Mouse (Mus musculus): ENCODE data around the gene Acsl5. TPM values are rescaled to one million over a fixed set of nuclear protein-coding genes. Genes with fewer than 3 reads are reported as not detected.

The Acsl5 gene
- polyA plus RNA-seq, 1 experiment from 2014 or later, result 414 TPM

DNA sequence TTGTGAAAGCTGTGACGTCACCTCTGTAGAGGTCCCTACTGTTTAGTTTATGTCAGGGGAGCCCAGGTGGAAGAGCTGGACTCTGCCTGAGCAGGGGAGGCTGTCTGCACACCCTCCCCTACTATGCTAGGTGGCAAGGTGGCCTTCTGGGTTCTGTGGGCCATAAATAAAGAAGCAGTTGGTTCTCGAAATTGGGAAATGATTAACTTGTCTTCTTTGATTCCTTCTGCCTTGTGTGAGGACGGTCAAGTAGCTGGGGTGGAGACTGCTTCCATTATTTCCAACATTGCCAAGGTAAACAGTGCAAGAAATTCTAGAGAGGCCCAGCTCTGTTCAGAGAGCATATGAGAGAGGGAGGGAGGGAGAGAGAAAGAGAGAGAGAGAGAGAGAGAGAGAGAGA, 16.4 kb downstream of the Acsl5 start:
- Histone ChIP-seq H3K27me3 (ENCODE audit: insufficient read depth, low read length) (no peaks in the 10 kb centered on the region), H3K36me3 (replicated peaks; ENCODE audit: insufficient read depth, low read length) (peaks cover 41% of the 10 kb centered on the region), H3K9ac (replicated peaks) (no peak overlapping the region), H3K4me3 (ENCODE audit: low read depth, low read length) (no peak overlapping the region), H3K4me1 (ENCODE audit: insufficient read depth) (peaks cover 28% of the 10 kb centered on the region), H3K9me3 (ENCODE audit: low read length) (no peaks in the 10 kb centered on the region), H3K27ac (ENCODE audit: low read depth) (peak overlapping the region; percentile 51), H3K4me2 (ENCODE audit: low read depth, low read length) (peak overlapping the region; percentile 22; the same call in 1 of the 2 replicates)
- TF ChIP-seq CTCF (IDR thresholded peaks at IDR 0.05; ENCODE audit: low read depth), result no peak
- no peak for TF ChIP-seq EP300 (IDR thresholded peaks at IDR 0.05; ENCODE audit: low read depth)
- ATAC-seq (peak; percentile 32; the same call in 1 of the 2 replicates), DNase-seq (no peak)
- WGBS (ENCODE audit: insufficient replicate concordance), result 52% methylated on average over 3 of the region's 3 CpGs

DNA sequence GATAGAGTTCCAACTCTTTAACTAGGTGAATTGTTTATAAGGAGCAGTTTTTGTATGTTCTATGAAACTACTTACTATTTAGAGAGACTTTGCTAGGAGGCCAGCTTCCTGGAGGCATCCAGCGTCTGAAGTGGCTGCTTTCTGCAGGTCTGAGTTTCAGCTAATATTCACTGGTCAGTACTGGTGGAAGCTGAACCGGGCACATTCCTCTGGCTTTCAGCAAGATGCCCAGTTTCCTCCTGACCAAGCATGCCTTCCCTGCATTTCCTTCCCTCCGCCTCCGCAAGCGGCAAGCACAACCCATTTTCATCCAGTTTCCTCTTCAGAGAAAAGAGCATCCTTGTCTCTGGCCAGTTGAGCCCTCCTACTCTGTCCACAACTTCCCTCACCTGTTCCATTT, 17.3 kb downstream of the Acsl5 start:
- Histone ChIP-seq H3K9me3 (ENCODE audit: low read length) (no peaks in the 10 kb centered on the region), H3K27ac (ENCODE audit: low read depth) (peak overlapping the region; percentile 60; the same call in 1 of the 2 replicates), H3K4me1 (ENCODE audit: insufficient read depth) (peaks cover 35% of the 10 kb centered on the region), H3K9ac (replicated peaks) (no peak overlapping the region), H3K4me3 (ENCODE audit: low read depth, low read length) (no peak overlapping the region), H3K27me3 (ENCODE audit: insufficient read depth, low read length) (no peaks in the 10 kb centered on the region), H3K36me3 (replicated peaks; ENCODE audit: insufficient read depth, low read length) (peaks cover 45% of the 10 kb centered on the region), H3K4me2 (ENCODE audit: low read depth, low read length) (no peak overlapping the region)
- no peak for ATAC-seq
- no peak for DNase-seq
- 75% methylated on average over 5 of the region's 5 CpGs for WGBS (ENCODE audit: insufficient replicate concordance)
- TF ChIP-seq EP300 (IDR thresholded peaks at IDR 0.05; ENCODE audit: low read depth), result no peak
- TF ChIP-seq CTCF (IDR thresholded peaks at IDR 0.05; ENCODE audit: low read depth), result no peak

DNA sequence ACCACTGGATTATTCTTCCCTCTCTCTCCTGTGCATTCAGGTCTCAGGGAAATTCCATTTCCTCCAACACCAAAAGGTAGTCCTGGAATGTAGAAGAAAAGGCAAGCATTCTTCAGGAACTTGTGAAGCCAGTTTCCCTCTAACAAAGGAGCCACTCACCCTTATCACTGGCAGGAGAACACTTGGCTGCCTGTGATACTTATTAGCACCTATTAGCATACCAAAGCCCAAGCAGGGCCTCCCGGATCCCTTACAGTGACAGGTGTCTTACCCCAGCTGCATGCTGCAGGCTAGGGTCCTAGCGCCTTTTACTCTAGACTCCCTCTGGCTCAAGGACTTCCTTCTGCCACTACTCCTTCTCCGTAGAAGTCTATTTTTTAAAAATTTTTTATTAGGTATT, 19.7 kb downstream of the Acsl5 start:
- TF ChIP-seq EP300 (IDR thresholded peaks at IDR 0.05; ENCODE audit: low read depth) (no peak), CTCF (IDR thresholded peaks at IDR 0.05; ENCODE audit: low read depth) (no peak)
- WGBS (ENCODE audit: insufficient replicate concordance), result 50% methylated on average over 3 of the region's 3 CpGs
- Histone ChIP-seq H3K4me2 (ENCODE audit: low read depth, low read length) (no peak overlapping the region), H3K27me3 (ENCODE audit: insufficient read depth, low read length) (no peaks in the 10 kb centered on the region), H3K36me3 (replicated peaks; ENCODE audit: insufficient read depth, low read length) (peaks cover 50% of the 10 kb centered on the region), H3K27ac (ENCODE audit: low read depth) (no peak overlapping the region), H3K9me3 (ENCODE audit: low read length) (no peaks in the 10 kb centered on the region), H3K4me3 (ENCODE audit: low read depth, low read length) (no peak overlapping the region), H3K4me1 (ENCODE audit: insufficient read depth) (peaks cover 49% of the 10 kb centered on the region), H3K9ac (replicated peaks) (no peak overlapping the region)
- no peak for DNase-seq
- ATAC-seq, result no peak

DNA sequence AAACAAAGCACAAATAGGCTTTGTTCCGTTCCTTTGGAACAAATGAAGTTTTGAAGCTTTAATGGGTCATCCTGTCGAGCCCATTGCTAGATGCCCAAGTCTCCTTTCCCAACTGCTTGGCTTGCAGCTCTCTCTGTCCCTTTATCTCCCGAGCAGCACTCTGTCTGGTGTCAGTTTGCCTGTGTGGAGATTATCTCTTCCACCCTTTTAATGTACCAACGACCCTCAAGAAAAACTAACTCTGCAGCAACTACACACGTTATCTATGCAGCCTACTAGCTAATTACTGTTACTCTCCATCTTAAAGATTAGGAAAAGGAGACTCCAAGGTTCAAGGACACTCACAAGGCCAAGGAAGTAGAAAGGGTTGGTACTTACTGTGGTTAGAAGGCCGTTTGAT, 21.6 kb downstream of the Acsl5 start:
- Histone ChIP-seq H3K27ac (ENCODE audit: low read depth) (peak overlapping the region; percentile 41; the same call in 1 of the 2 replicates), H3K27me3 (ENCODE audit: insufficient read depth, low read length) (no peaks in the 10 kb centered on the region), H3K9ac (replicated peaks) (no peak overlapping the region), H3K4me1 (ENCODE audit: insufficient read depth) (peaks cover 33% of the 10 kb centered on the region), H3K4me3 (ENCODE audit: low read depth, low read length) (no peak overlapping the region), H3K36me3 (replicated peaks; ENCODE audit: insufficient read depth, low read length) (peaks cover 56% of the 10 kb centered on the region), H3K4me2 (ENCODE audit: low read depth, low read length) (no peak overlapping the region), H3K9me3 (ENCODE audit: low read length) (no peaks in the 10 kb centered on the region)
- WGBS (ENCODE audit: insufficient replicate concordance), result 45% methylated on average over 6 of the region's 6 CpGs
- ATAC-seq, result peak; percentile 41
- no peak for TF ChIP-seq CTCF (IDR thresholded peaks at IDR 0.05; ENCODE audit: low read depth)
- TF ChIP-seq EP300 (IDR thresholded peaks at IDR 0.05; ENCODE audit: low read depth), result peak; percentile 96
- no peak for DNase-seq

DNA sequence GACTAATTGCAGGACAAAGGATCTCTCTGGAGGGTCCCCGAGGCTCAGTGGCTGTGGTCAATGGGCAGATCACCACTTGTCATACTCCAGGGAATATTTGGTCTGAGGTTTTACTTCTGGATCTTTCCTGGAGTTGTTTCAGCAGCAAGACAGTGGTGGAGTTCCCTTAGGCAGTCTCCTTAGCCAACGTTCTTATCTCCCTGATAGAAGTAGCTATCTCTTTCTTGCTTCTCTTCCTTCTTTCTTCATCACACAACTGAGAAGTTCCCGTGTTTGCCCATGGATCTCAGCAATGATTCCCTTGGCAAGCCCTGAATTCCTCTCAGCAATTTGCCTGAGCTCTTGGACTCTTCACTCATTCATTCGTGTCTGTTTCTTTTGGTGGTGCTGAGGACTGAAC, 24.4 kb downstream of the Acsl5 start:
- Histone ChIP-seq H3K27ac (ENCODE audit: low read depth) (peak overlapping the region; percentile 74), H3K4me2 (ENCODE audit: low read depth, low read length) (no peak overlapping the region), H3K4me3 (ENCODE audit: low read depth, low read length) (no peak overlapping the region), H3K27me3 (ENCODE audit: insufficient read depth, low read length) (no peaks in the 10 kb centered on the region), H3K9ac (replicated peaks) (no peak overlapping the region), H3K9me3 (ENCODE audit: low read length) (no peaks in the 10 kb centered on the region), H3K36me3 (replicated peaks; ENCODE audit: insufficient read depth, low read length) (peaks cover 55% of the 10 kb centered on the region), H3K4me1 (ENCODE audit: insufficient read depth) (peaks cover 29% of the 10 kb centered on the region)
- ATAC-seq, result no peak
- TF ChIP-seq CTCF (IDR thresholded peaks at IDR 0.05; ENCODE audit: low read depth) (no peak), EP300 (IDR thresholded peaks at IDR 0.05; ENCODE audit: low read depth) (no peak)
- no peak for DNase-seq
- WGBS (ENCODE audit: insufficient replicate concordance), result 69% methylated on average over 4 of the region's 4 CpGs

DNA sequence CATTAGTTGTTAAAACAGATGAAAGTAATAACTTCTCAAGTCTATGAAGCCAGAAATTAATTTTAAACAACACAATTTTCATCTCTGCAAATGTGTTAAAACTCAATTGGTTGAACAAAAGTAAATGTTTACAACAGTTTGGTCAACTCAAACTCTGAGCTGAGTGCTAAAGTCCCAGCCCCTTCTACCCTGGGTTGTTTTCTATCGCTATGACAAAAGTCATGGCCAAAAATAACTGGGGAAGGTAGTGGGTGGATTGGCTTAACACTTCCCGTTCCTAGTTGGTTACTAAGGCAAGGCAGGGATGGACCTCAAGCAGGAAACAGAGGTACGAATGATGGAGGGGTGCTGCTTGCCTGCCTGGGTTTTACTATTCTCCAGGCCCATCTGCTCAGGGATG, 25.0 kb downstream of the Acsl5 start:
- TF ChIP-seq CTCF (IDR thresholded peaks at IDR 0.05; ENCODE audit: low read depth) (no peak), EP300 (IDR thresholded peaks at IDR 0.05; ENCODE audit: low read depth) (no peak)
- H3K4me2 ChIP-seq (ENCODE audit: low read depth, low read length), result no peak overlapping the region
- H3K36me3 ChIP-seq (replicated peaks; ENCODE audit: insufficient read depth, low read length), result peaks cover 57% of the 10 kb centered on the region
- WGBS (ENCODE audit: insufficient replicate concordance), result 53% methylated on average over 3 of the region's 3 CpGs
- peaks cover 26% of the 10 kb centered on the region for H3K4me1 ChIP-seq (ENCODE audit: insufficient read depth)
- ATAC-seq (peak; percentile 65), DNase-seq (no peak)
- H3K4me3 ChIP-seq (ENCODE audit: low read depth, low read length), result no peak overlapping the region
- H3K9ac ChIP-seq (replicated peaks), result no peak overlapping the region
- H3K9me3 ChIP-seq (ENCODE audit: low read length), result no peaks in the 10 kb centered on the region
- H3K27ac ChIP-seq (ENCODE audit: low read depth), result peak overlapping the region; percentile 49; the same call in 1 of the 2 replicates
- H3K27me3 ChIP-seq (ENCODE audit: insufficient read depth, low read length), result no peaks in the 10 kb centered on the region

DNA sequence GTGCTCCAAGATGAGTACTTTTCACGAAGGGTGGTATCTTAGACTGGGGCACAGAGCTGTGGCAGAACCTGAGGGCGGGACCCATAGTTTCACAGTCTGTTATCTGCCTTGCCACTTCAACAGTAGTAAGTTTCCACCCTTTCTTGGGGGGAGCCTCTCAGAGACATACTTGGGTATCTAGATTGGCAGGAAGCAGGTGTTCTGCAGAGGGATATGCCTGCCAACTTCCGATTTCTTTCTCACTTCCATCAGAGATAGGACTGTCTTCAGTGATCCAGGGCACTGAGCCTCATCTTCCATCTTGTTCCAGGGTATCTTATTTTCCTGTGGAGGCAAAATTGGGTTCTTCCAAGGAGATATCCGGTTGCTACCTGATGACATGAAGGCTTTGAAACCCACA, 32.4 kb downstream of the Acsl5 start:
- Histone ChIP-seq H3K4me2 (ENCODE audit: low read depth, low read length) (peak overlapping the region; percentile 48), H3K9ac (replicated peaks) (peak overlapping the region; percentile 37), H3K27me3 (ENCODE audit: insufficient read depth, low read length) (no peaks in the 10 kb centered on the region), H3K4me1 (ENCODE audit: insufficient read depth) (peaks cover 4% of the 10 kb centered on the region; the same call in 1 of the 2 replicates), H3K9me3 (ENCODE audit: low read length) (no peaks in the 10 kb centered on the region), H3K27ac (ENCODE audit: low read depth) (peak overlapping the region; percentile 49), H3K4me3 (ENCODE audit: low read depth, low read length) (peak overlapping the region; percentile 38), H3K36me3 (replicated peaks; ENCODE audit: insufficient read depth, low read length) (peaks cover 82% of the 10 kb centered on the region)
- 60% methylated on average over 4 of the region's 4 CpGs for WGBS (ENCODE audit: insufficient replicate concordance)
- TF ChIP-seq CTCF (IDR thresholded peaks at IDR 0.05; ENCODE audit: low read depth) (no peak), EP300 (IDR thresholded peaks at IDR 0.05; ENCODE audit: low read depth) (peak; percentile 98)
- peak; percentile 51 for DNase-seq
- peak; percentile 97 for ATAC-seq
